8 mouse cellular contexts compared by ENCODE assay signal in genomic region chr13:34036726-34037125, GRCm38 (mm10). TPM values are rescaled to one million over a fixed set of nuclear protein-coding genes. Genes with fewer than 3 reads are reported as not detected.
A peak's percentile ranks its signal among the peaks of the same experiment; 100 is the strongest.
DNase-seq lines count a peak whose midpoint lies in the region; ATAC-seq and TF ChIP-seq lines count a peak whose summit lies in the region.

No protein-coding gene starts in this region.

- no peak for TF ChIP-seq CTCF in olfactory bulb, adult 2 months (IDR thresholded peaks at IDR 0.05; ENCODE audit: insufficient read depth, low read depth, low read length)

- H3K4me1 ChIP-seq in heart, embryonic 12.5 days (replicated peaks), result peaks cover 18% of the 10 kb centered on the region; the same call in 1 of the 2 replicates
- peaks cover 6% of the 10 kb centered on the region for H3K4me1 ChIP-seq in neural tube, embryonic 12.5 days
- peaks cover 14% of the 10 kb centered on the region for H3K4me1 ChIP-seq in liver, embryonic 16.5 days (ENCODE audit: control insufficient read depth, low read depth, low read length)
- H3K4me1 ChIP-seq in olfactory bulb, adult 2 months (ENCODE audit: control insufficient read depth, insufficient read depth, low read length), result peaks cover 4% of the 10 kb centered on the region

- DNase-seq in heart, postnatal 4 days, result no peak
- no peak for DNase-seq in neural tube, embryonic 10.5 days (ENCODE audit: extremely low spot score, low spot score)
- DNase-seq in left cerebral cortex, postnatal 14 days (ENCODE audit: low spot score in 2 of 2), result no peak
- DNase-seq in T-cell, adult 2 months (ENCODE audit: low spot score), result no peak

- no peak overlapping the region for H3K9ac ChIP-seq in heart, embryonic 12.5 days
- H3K9ac ChIP-seq in neural tube, embryonic 12.5 days, result no peak overlapping the region
- no peak overlapping the region; the same call in 1 of the 2 replicates for H3K9ac ChIP-seq in liver, embryonic 16.5 days (ENCODE audit: low read depth, low read length)

- no peak for ATAC-seq in heart, embryonic 12.5 days (ENCODE audit: insufficient number of reproducible peaks, low FRiP score)
- ATAC-seq in neural tube, embryonic 12.5 days (ENCODE audit: low FRiP score, low read depth), result 0 out of 2 replicates have a peak, but pooled peaks have one; percentile 3
- ATAC-seq in liver, embryonic 16.5 days (ENCODE audit: low read depth), result no peak

- peak overlapping the region; percentile 81 for H3K27ac ChIP-seq in heart, embryonic 12.5 days (ENCODE audit: poor library complexity, severe bottlenecking)
- H3K27ac ChIP-seq in neural tube, embryonic 12.5 days, result no peak overlapping the region
- H3K27ac ChIP-seq in liver, embryonic 16.5 days (ENCODE audit: low read length), result no peak overlapping the region
- peak overlapping the region; percentile 86 for H3K27ac ChIP-seq in olfactory bulb, adult 2 months (ENCODE audit: insufficient read depth, low read depth, low read length)

- intact Hi-C loops in left cerebral cortex, postnatal 14 days (cut with DNase I), result no loop called here

- peak overlapping the region; percentile 75; the same call in 1 of the 2 replicates for H3K4me2 ChIP-seq in heart, embryonic 12.5 days
- H3K4me2 ChIP-seq in neural tube, embryonic 12.5 days (replicated peaks), result no peak overlapping the region
- H3K4me2 ChIP-seq in liver, embryonic 16.5 days (ENCODE audit: low read depth, low read length), result peak overlapping the region; percentile 72

- TF ChIP-seq POLR2A in olfactory bulb, adult 2 months (IDR thresholded peaks at IDR 0.05; ENCODE audit: insufficient read depth, low read depth, low read length), result no peak

- H3K27me3 ChIP-seq in heart, embryonic 12.5 days (replicated peaks), result no peaks in the 10 kb centered on the region
- no peaks in the 10 kb centered on the region for H3K27me3 ChIP-seq in neural tube, embryonic 12.5 days (replicated peaks)
- H3K27me3 ChIP-seq in liver, embryonic 16.5 days (ENCODE audit: control insufficient read depth, insufficient read depth, low read depth, low read length), result no peaks in the 10 kb centered on the region

- H3K9me3 ChIP-seq in heart, embryonic 12.5 days (replicated peaks), result 0 out of 2 replicates have a peak, but pooled peaks cover 2% of the 10 kb centered on the region
- no peaks in the 10 kb centered on the region; the same call in 1 of the 2 replicates for H3K9me3 ChIP-seq in neural tube, embryonic 12.5 days
- H3K9me3 ChIP-seq in liver, embryonic 16.5 days (replicated peaks; ENCODE audit: control insufficient read depth, low read length), result no peaks in the 10 kb centered on the region

- H3K36me3 ChIP-seq in heart, embryonic 12.5 days, result peaks cover 24% of the 10 kb centered on the region
- peaks cover 9% of the 10 kb centered on the region for H3K36me3 ChIP-seq in neural tube, embryonic 12.5 days
- H3K36me3 ChIP-seq in liver, embryonic 16.5 days (ENCODE audit: control insufficient read depth, insufficient read depth), result peaks cover 3% of the 10 kb centered on the region

- 73% methylated on average over 5 of the region's 5 CpGs for WGBS in heart, embryonic 12.5 days
- 87% methylated on average over 5 of the region's 5 CpGs for WGBS in neural tube, embryonic 12.5 days
- WGBS in liver, embryonic 16.5 days (ENCODE audit: insufficient replicate concordance), result 75% methylated on average over 5 of the region's 5 CpGs
- 80% methylated on average over 5 of the region's 5 CpGs for WGBS in olfactory bulb, adult 2 months

- H3K4me3 ChIP-seq in heart, embryonic 12.5 days, result no peak overlapping the region
- H3K4me3 ChIP-seq in neural tube, embryonic 12.5 days, result no peak overlapping the region
- no peak overlapping the region for H3K4me3 ChIP-seq in liver, embryonic 16.5 days (ENCODE audit: low read depth, low read length)
- H3K4me3 ChIP-seq in olfactory bulb, adult 2 months (ENCODE audit: insufficient read depth, low read depth, low read length), result no peak overlapping the region

RNA-seq across cellular contexts. Expression of gene Bphl, which starts 0.7 kb away (rescaled TPM):
- 44.4 and 50.5 TPM in 2 replicates for polyA plus RNA-seq in heart, embryonic 12.5 days (2016; fragmentation: Nextera tagmentation; extraction: Ambion mirVana)
- total RNA-seq in heart, postnatal 4 days (2021), result 10 to 100 TPM; 28.5 to 29.2 TPM
- polyA plus RNA-seq in neural tube, embryonic 12.5 days (2016; fragmentation: Nextera tagmentation; extraction: Ambion mirVana), result 34.3 and 35.4 TPM in 2 replicates
- 57.9 and 62.6 TPM in 2 replicates for polyA plus RNA-seq in liver, embryonic 16.5 days (2015; fragmentation: Nextera tagmentation; extraction: Ambion mirVana)
- not detected in 2 replicates for polyA plus RNA-seq in olfactory bulb, adult 2 months (2012; ENCODE audit: insufficient read depth, insufficient read length, low replicate concordance, missing spikeins)
- total RNA-seq in left cerebral cortex, postnatal 14 days (2021), result 10 to 100 TPM; 33.7 to 38.3 TPM

RNA-seq across cellular contexts. Expression of gene Serpinb6a, which starts 34.1 kb away (rescaled TPM):
- polyA plus RNA-seq in heart, embryonic 12.5 days (2016; fragmentation: Nextera tagmentation; extraction: Ambion mirVana), result 46.5 and 47.8 TPM in 2 replicates
- total RNA-seq in heart, postnatal 4 days (2021), result 10 to 100 TPM; 91.9 to 96.1 TPM
- polyA plus RNA-seq in neural tube, embryonic 12.5 days (2016; fragmentation: Nextera tagmentation; extraction: Ambion mirVana), result 36.3 and 38.8 TPM in 2 replicates
- polyA plus RNA-seq in liver, embryonic 16.5 days (2015; fragmentation: Nextera tagmentation; extraction: Ambion mirVana), result 15.9 and 17.2 TPM in 2 replicates
- not detected in 2 replicates for polyA plus RNA-seq in olfactory bulb, adult 2 months (2012; ENCODE audit: insufficient read depth, insufficient read length, low replicate concordance, missing spikeins)
- 10 to 100 TPM; 35.2 to 39.3 TPM for total RNA-seq in left cerebral cortex, postnatal 14 days (2021)

RNA-seq across cellular contexts. Expression of gene Ripk1, which starts 34.6 kb away (rescaled TPM):
- polyA plus RNA-seq in heart, embryonic 12.5 days (2016; fragmentation: Nextera tagmentation; extraction: Ambion mirVana), result 11.0 and 12.1 TPM in 2 replicates
- total RNA-seq in heart, postnatal 4 days (2021), result 10 to 100 TPM; 11.8 to 13.2 TPM
- 8.7 and 10.4 TPM in 2 replicates for polyA plus RNA-seq in neural tube, embryonic 12.5 days (2016; fragmentation: Nextera tagmentation; extraction: Ambion mirVana)
- 10.3 and 10.5 TPM in 2 replicates for polyA plus RNA-seq in liver, embryonic 16.5 days (2015; fragmentation: Nextera tagmentation; extraction: Ambion mirVana)
- polyA plus RNA-seq in olfactory bulb, adult 2 months (2012; ENCODE audit: insufficient read depth, insufficient read length, low replicate concordance, missing spikeins), result not detected in 2 replicates
- 1 to 10 TPM; 6.2 to 8.1 TPM for total RNA-seq in left cerebral cortex, postnatal 14 days (2021)

RNA-seq across cellular contexts. Expression of gene Tubb2a, which starts 41.1 kb away (rescaled TPM):
- 111 and 117 TPM in 2 replicates for polyA plus RNA-seq in heart, embryonic 12.5 days (2016; fragmentation: Nextera tagmentation; extraction: Ambion mirVana)
- total RNA-seq in heart, postnatal 4 days (2021), result 100 to 1,000 TPM; 168 to 177 TPM
- polyA plus RNA-seq in neural tube, embryonic 12.5 days (2016; fragmentation: Nextera tagmentation; extraction: Ambion mirVana), result 960 and 968 TPM in 2 replicates
- 66.2 and 68.2 TPM in 2 replicates for polyA plus RNA-seq in liver, embryonic 16.5 days (2015; fragmentation: Nextera tagmentation; extraction: Ambion mirVana)
- not detected in 2 replicates for polyA plus RNA-seq in olfactory bulb, adult 2 months (2012; ENCODE audit: insufficient read depth, insufficient read length, low replicate concordance, missing spikeins)
- 1,000 to 10,000 TPM; 1,973 to 2,002 TPM for total RNA-seq in left cerebral cortex, postnatal 14 days (2021)

Comparison
In these comparisons a context has a peak if more than half of its experiments do, and no peak if none do; other contexts are left out.
1. H3K27ac ChIP-seq: peak in heart, embryonic 12.5 days (single experiment) and olfactory bulb, adult 2 months (single experiment); none in neural tube, embryonic 12.5 days (single experiment) and liver, embryonic 16.5 days (single experiment).